Mouse (Mus musculus) liver, adult 10 weeks (tissue): ENCODE measurements around the gene Gm5114. TPM values are rescaled to one million over a fixed set of nuclear protein-coding genes. Genes with fewer than 3 reads are reported as not detected.

Experiments used
- polyA plus RNA-seq: library from polyadenylated mRNA; stranded (reverse); fragments of 350-450 nt; fragmentation: Illumina TruSeq; extraction: RNeasy Lipid Tissue Mini Kit (QIAGEN cat#74804); gene quantifications from one replicate; pipeline ENCODE4 v1.2.3, GENCODE M21; 2014; ENCODE audit warnings: low read depth, low replicate concordance

The Gm5114 gene
- not detected for polyA plus RNA-seq

GRCm38 (mm10) chr7:39413060-39413459, at the start of gene Gm5114:
TSS of gene Gm5114 (minus strand) at chr7:39413160.

Other genes with a start within 250 kb of the Gm5114 start
- gene Zfp619, start 104.6 kb upstream of the Gm5114 start, polyA plus RNA-seq, result 1.2 TPM